Mouse (Mus musculus): ENCODE measurements around the gene Syn2. TPM values are rescaled to one million over a fixed set of nuclear protein-coding genes. Genes with fewer than 3 reads are reported as not detected.
"Not testable (repeated sequence)": the region's sequence is repeated elsewhere in the genome, so short reads cannot be mapped to it uniquely, and the experiment has no call there.

Gene Syn2
- polyA plus RNA-seq, 1 experiment = 93.0 TPM

GRCm38 (mm10) chr6:115232562-115232961 lies 97.9 kb downstream of the Syn2 start:
- Histone ChIP-seq H3K4me1 (ENCODE audit: control insufficient read depth, insufficient read depth, low read length) (no peaks in the 10 kb centered on the region), H3K4me3 (ENCODE audit: insufficient read depth, low read depth, low read length) (no peak overlapping the region), H3K27ac (ENCODE audit: insufficient read depth, low read depth, low read length) (no peak overlapping the region)
- no peak for TF ChIP-seq POLR2A (IDR thresholded peaks at IDR 0.05; ENCODE audit: insufficient read depth, low read depth, low read length)
- WGBS = 76% methylated on average over 1 of the region's 1 CpGs

- no peak overlapping the region for H3K27ac ChIP-seq (ENCODE audit: insufficient read depth, low read depth, low read length)
- 78% methylated on average over 9 of the region's 9 CpGs for WGBS
- peaks cover 11% of the 10 kb centered on the region for H3K4me1 ChIP-seq (ENCODE audit: control insufficient read depth, insufficient read depth, low read length)
- no peak for TF ChIP-seq CTCF (IDR thresholded peaks at IDR 0.05; ENCODE audit: insufficient read depth, low read depth, low read length)
- TF ChIP-seq POLR2A (IDR thresholded peaks at IDR 0.05; ENCODE audit: insufficient read depth, low read depth, low read length) = no peak
- no peak overlapping the region for H3K4me3 ChIP-seq (ENCODE audit: insufficient read depth, low read depth, low read length)
These were observed 103.6 kb downstream of the Syn2 start for GRCm38 (mm10) chr6:115238031-115239027.

- Histone ChIP-seq H3K4me1 (ENCODE audit: control insufficient read depth, insufficient read depth, low read length) (peaks cover 11% of the 10 kb centered on the region), H3K4me3 (ENCODE audit: insufficient read depth, low read depth, low read length) (no peak overlapping the region), H3K27ac (ENCODE audit: insufficient read depth, low read depth, low read length) (no peak overlapping the region)
- WGBS = 49% methylated on average over 7 of the region's 7 CpGs
- TF ChIP-seq CTCF (IDR thresholded peaks at IDR 0.05; ENCODE audit: insufficient read depth, low read depth, low read length) = no peak
- no peak for TF ChIP-seq POLR2A (IDR thresholded peaks at IDR 0.05; ENCODE audit: insufficient read depth, low read depth, low read length)
These were observed 104.6 kb downstream of the Syn2 start for GRCm38 (mm10) chr6:115239335-115239734.

GRCm38 (mm10) chr6:115240431-115240830 lies 105.7 kb downstream of the Syn2 start:
- H3K27ac ChIP-seq (ENCODE audit: insufficient read depth, low read depth, low read length) = not testable (repeated sequence)
- WGBS = 47% methylated on average over 2 of the region's 2 CpGs

GRCm38 (mm10) chr6:115241131-115241699 lies 106.5 kb downstream of the Syn2 start:
- no peak for TF ChIP-seq POLR2A (IDR thresholded peaks at IDR 0.05; ENCODE audit: insufficient read depth, low read depth, low read length)
- TF ChIP-seq CTCF (IDR thresholded peaks at IDR 0.05; ENCODE audit: insufficient read depth, low read depth, low read length) = no peak
- peaks cover 14% of the 10 kb centered on the region for H3K4me1 ChIP-seq (ENCODE audit: control insufficient read depth, insufficient read depth, low read length)
- 56% methylated on average over 3 of the region's 3 CpGs for WGBS
- H3K27ac ChIP-seq (ENCODE audit: insufficient read depth, low read depth, low read length) = no peak overlapping the region
- no peak overlapping the region for H3K4me3 ChIP-seq (ENCODE audit: insufficient read depth, low read depth, low read length)

More at GRCm38 (mm10) chr6:115240431-115240830, 105.7 kb downstream of the Syn2 start:
- not testable (repeated sequence) for H3K4me3 ChIP-seq (ENCODE audit: insufficient read depth, low read depth, low read length)
- peaks cover 11% of the 10 kb centered on the region for H3K4me1 ChIP-seq (ENCODE audit: control insufficient read depth, insufficient read depth, low read length)

- TF ChIP-seq CTCF (IDR thresholded peaks at IDR 0.05; ENCODE audit: insufficient read depth, low read depth, low read length) = no peak
- no peak for TF ChIP-seq POLR2A (IDR thresholded peaks at IDR 0.05; ENCODE audit: insufficient read depth, low read depth, low read length)
- Histone ChIP-seq H3K4me3 (ENCODE audit: insufficient read depth, low read depth, low read length) (no peak overlapping the region), H3K4me1 (ENCODE audit: control insufficient read depth, insufficient read depth, low read length) (peaks cover 15% of the 10 kb centered on the region), H3K27ac (ENCODE audit: insufficient read depth, low read depth, low read length) (no peak overlapping the region)
- WGBS = 54% methylated on average over 3 of the region's 3 CpGs
These were observed 107.2 kb downstream of the Syn2 start for GRCm38 (mm10) chr6:115241939-115242338.

GRCm38 (mm10) chr6:115244222-115244621 lies 109.5 kb downstream of the Syn2 start:
- peaks cover 10% of the 10 kb centered on the region for H3K4me1 ChIP-seq (ENCODE audit: control insufficient read depth, insufficient read depth, low read length)
- H3K27ac ChIP-seq (ENCODE audit: insufficient read depth, low read depth, low read length) = no peak overlapping the region
- TF ChIP-seq POLR2A (IDR thresholded peaks at IDR 0.05; ENCODE audit: insufficient read depth, low read depth, low read length) (no peak), CTCF (IDR thresholded peaks at IDR 0.05; ENCODE audit: insufficient read depth, low read depth, low read length) (no peak)
- 67% methylated on average over 2 of the region's 2 CpGs for WGBS
- no peak overlapping the region for H3K4me3 ChIP-seq (ENCODE audit: insufficient read depth, low read depth, low read length)

GRCm38 (mm10) chr6:115245500-115246058 lies 110.9 kb downstream of the Syn2 start:
- H3K27ac ChIP-seq (ENCODE audit: insufficient read depth, low read depth, low read length) = no peak overlapping the region
- 83% methylated on average over 3 of the region's 3 CpGs for WGBS
- TF ChIP-seq CTCF (IDR thresholded peaks at IDR 0.05; ENCODE audit: insufficient read depth, low read depth, low read length) (no peak), POLR2A (IDR thresholded peaks at IDR 0.05; ENCODE audit: insufficient read depth, low read depth, low read length) (no peak)

GRCm38 (mm10) chr6:115251531-115251985 lies 116.9 kb downstream of the Syn2 start:
- Histone ChIP-seq H3K4me3 (ENCODE audit: insufficient read depth, low read depth, low read length) (peak overlapping the region; percentile 10; the same call in 1 of the 2 replicates), H3K4me1 (ENCODE audit: control insufficient read depth, insufficient read depth, low read length) (peaks cover 8% of the 10 kb centered on the region), H3K27ac (ENCODE audit: insufficient read depth, low read depth, low read length) (peak overlapping the region; percentile 72)
- no peak for TF ChIP-seq CTCF (IDR thresholded peaks at IDR 0.05; ENCODE audit: insufficient read depth, low read depth, low read length)
- TF ChIP-seq POLR2A (IDR thresholded peaks at IDR 0.05; ENCODE audit: insufficient read depth, low read depth, low read length) = no peak
- 10% methylated on average over 13 of the region's 13 CpGs for WGBS

More at GRCm38 (mm10) chr6:115245500-115246058, 110.9 kb downstream of the Syn2 start:
- no peak overlapping the region for H3K4me3 ChIP-seq (ENCODE audit: insufficient read depth, low read depth, low read length)
- peaks cover 8% of the 10 kb centered on the region for H3K4me1 ChIP-seq (ENCODE audit: control insufficient read depth, insufficient read depth, low read length)

Measured in olfactory bulb, adult 2 months (tissue).